Mouse (Mus musculus): ENCODE results near the gene Srpx. TPM values are rescaled to one million over a fixed set of nuclear protein-coding genes. Genes with fewer than 3 reads are reported as not detected.

The Srpx gene
- not detected in 2 replicates for polyA plus RNA-seq (2012)

DNA sequence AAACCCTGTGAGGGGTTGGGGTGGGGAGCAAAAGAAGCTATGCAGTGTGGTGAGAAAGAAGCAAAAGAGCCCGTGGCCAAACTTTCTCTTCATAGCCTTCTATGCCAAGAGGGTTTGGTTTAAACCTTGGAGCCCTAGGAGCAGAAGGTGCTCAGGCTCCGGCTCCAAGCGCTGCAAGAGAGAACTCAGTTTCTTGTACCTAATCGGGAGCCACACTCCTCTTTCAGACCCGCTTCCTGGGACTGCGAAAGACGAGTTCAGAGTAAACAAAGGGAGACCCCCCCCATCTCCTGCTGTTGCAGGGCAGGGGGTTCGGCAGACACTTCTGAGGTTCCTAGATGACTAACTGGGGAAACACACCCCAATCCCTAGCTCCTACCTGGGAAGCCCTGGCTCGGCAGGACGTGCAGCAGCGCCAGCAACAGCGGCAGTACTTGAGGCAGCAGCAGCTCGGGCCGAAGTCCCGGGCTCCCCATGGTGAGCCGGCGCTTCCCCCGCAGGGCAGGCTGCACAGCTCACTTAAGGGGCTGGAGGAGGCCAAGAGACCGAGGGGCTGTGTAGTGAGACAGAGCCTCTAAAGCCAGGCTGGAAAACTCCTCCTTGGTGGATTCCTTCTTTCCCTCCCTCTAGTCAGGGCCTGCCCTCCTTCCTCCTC is at the start of gene Srpx:
Gene Srpx (minus strand): TSS at position 645 of the 655 bp plus-strand sequence.

Other genes starting within 250 kb of the Srpx start
- not detected in 2 replicates for gene Sytl5, start 232.1 kb downstream of the Srpx start, polyA plus RNA-seq (2012)
- gene Rpgr, start 99.2 kb upstream of the Srpx start, polyA plus RNA-seq (2012) = 0.31 and 0.40 TPM in 2 replicates
- gene Otc, start 134.6 kb upstream of the Srpx start, polyA plus RNA-seq (2012) = not detected in 2 replicates

Data from megakaryocyte-erythroid progenitor cell, adult 5 weeks (primary cell).